Mouse (Mus musculus): ENCODE data around the gene Jade1. TPM values are rescaled to one million over a fixed set of nuclear protein-coding genes. Genes with fewer than 3 reads are reported as not detected.
A peak's percentile ranks its signal among the peaks of the same experiment; 100 is the strongest.

Gene Jade1
- polyA plus RNA-seq, 1 experiment from 2014 or later, result 9.0 TPM

GRCm38 (mm10) chr3:41592805-41593204 is 37.3 kb downstream of the Jade1 start:
- WGBS, result 87% methylated on average over 7 of the region's 7 CpGs
- H3K4me1 ChIP-seq (replicated peaks; ENCODE audit: control insufficient read depth, insufficient read depth), result no peaks in the 10 kb centered on the region
- H3K4me2 ChIP-seq (replicated peaks; ENCODE audit: low read depth), result no peak overlapping the region
- DNase-seq (ENCODE audit: low spot score), result no peak
- peaks cover 6% of the 10 kb centered on the region; the same call in 1 of the 2 replicates for H3K36me3 ChIP-seq (ENCODE audit: control insufficient read depth, insufficient read depth, low read length)
- H3K9ac ChIP-seq (ENCODE audit: low read length), result no peak overlapping the region
- H3K27ac ChIP-seq (replicated peaks), result no peak overlapping the region
- TF ChIP-seq CTCF (IDR thresholded peaks at IDR 0.05; ENCODE audit: low read depth) (no peak), EP300 (optimal IDR thresholded peaks at IDR 0.05) (no peak)
- ATAC-seq (ENCODE audit: low FRiP score, low TSS enrichment), result no peak
- no peaks in the 10 kb centered on the region for H3K9me3 ChIP-seq (ENCODE audit: control insufficient read depth, low read length)
- H3K4me3 ChIP-seq (ENCODE audit: low read depth, low read length), result no peak overlapping the region
- H3K27me3 ChIP-seq (ENCODE audit: control insufficient read depth, insufficient read depth, low read length), result no peaks in the 10 kb centered on the region

GRCm38 (mm10) chr3:41594097-41594879 is 38.8 kb downstream of the Jade1 start:
- Histone ChIP-seq H3K9ac (ENCODE audit: low read length) (no peak overlapping the region), H3K36me3 (ENCODE audit: control insufficient read depth, insufficient read depth, low read length) (peaks cover 6% of the 10 kb centered on the region), H3K27me3 (ENCODE audit: control insufficient read depth, insufficient read depth, low read length) (no peaks in the 10 kb centered on the region), H3K9me3 (ENCODE audit: control insufficient read depth, low read length) (no peaks in the 10 kb centered on the region), H3K4me1 (replicated peaks; ENCODE audit: control insufficient read depth, insufficient read depth) (no peaks in the 10 kb centered on the region), H3K27ac (replicated peaks) (no peak overlapping the region), H3K4me2 (replicated peaks; ENCODE audit: low read depth) (no peak overlapping the region), H3K4me3 (ENCODE audit: low read depth, low read length) (no peak overlapping the region)
- ATAC-seq (ENCODE audit: low FRiP score, low TSS enrichment) (peak; percentile 47; the same call in 1 of the 2 replicates), DNase-seq (ENCODE audit: low spot score) (no peak)
- WGBS, result 80% methylated on average over 9 of the region's 9 CpGs
- TF ChIP-seq CTCF (IDR thresholded peaks at IDR 0.05; ENCODE audit: low read depth) (no peak), EP300 (optimal IDR thresholded peaks at IDR 0.05) (no peak)

GRCm38 (mm10) chr3:41595010-41595409 is 39.5 kb downstream of the Jade1 start:
- ATAC-seq (ENCODE audit: low FRiP score, low TSS enrichment), result no peak
- H3K27me3 ChIP-seq (ENCODE audit: control insufficient read depth, insufficient read depth, low read length), result no peaks in the 10 kb centered on the region
- no peak for TF ChIP-seq EP300 (optimal IDR thresholded peaks at IDR 0.05)
- TF ChIP-seq CTCF (IDR thresholded peaks at IDR 0.05; ENCODE audit: low read depth), result no peak
- H3K4me3 ChIP-seq (ENCODE audit: low read depth, low read length), result no peak overlapping the region
- DNase-seq (ENCODE audit: low spot score), result no peak
- H3K9me3 ChIP-seq (ENCODE audit: control insufficient read depth, low read length), result no peaks in the 10 kb centered on the region
- no peaks in the 10 kb centered on the region for H3K4me1 ChIP-seq (replicated peaks; ENCODE audit: control insufficient read depth, insufficient read depth)
- no peak overlapping the region for H3K9ac ChIP-seq (ENCODE audit: low read length)
- 92% methylated on average over 4 of the region's 4 CpGs for WGBS
- peaks cover 6% of the 10 kb centered on the region for H3K36me3 ChIP-seq (ENCODE audit: control insufficient read depth, insufficient read depth, low read length)
- H3K27ac ChIP-seq (replicated peaks), result no peak overlapping the region
- H3K4me2 ChIP-seq (replicated peaks; ENCODE audit: low read depth), result no peak overlapping the region

GRCm38 (mm10) chr3:41597036-41597435 is 41.5 kb downstream of the Jade1 start:
- no peaks in the 10 kb centered on the region for H3K9me3 ChIP-seq (ENCODE audit: control insufficient read depth, low read length)
- no peaks in the 10 kb centered on the region for H3K27me3 ChIP-seq (ENCODE audit: control insufficient read depth, insufficient read depth, low read length)
- H3K9ac ChIP-seq (ENCODE audit: low read length), result no peak overlapping the region
- no peaks in the 10 kb centered on the region for H3K4me1 ChIP-seq (replicated peaks; ENCODE audit: control insufficient read depth, insufficient read depth)
- 91% methylated on average over 8 of the region's 8 CpGs for WGBS
- no peak overlapping the region for H3K27ac ChIP-seq (replicated peaks)
- TF ChIP-seq CTCF (IDR thresholded peaks at IDR 0.05; ENCODE audit: low read depth), result no peak
- peaks cover 6% of the 10 kb centered on the region for H3K36me3 ChIP-seq (ENCODE audit: control insufficient read depth, insufficient read depth, low read length)
- no peak for ATAC-seq (ENCODE audit: low FRiP score, low TSS enrichment)
- DNase-seq (ENCODE audit: low spot score), result no peak
- no peak overlapping the region for H3K4me3 ChIP-seq (ENCODE audit: low read depth, low read length)
- no peak overlapping the region for H3K4me2 ChIP-seq (replicated peaks; ENCODE audit: low read depth)

GRCm38 (mm10) chr3:41598412-41598811 is 42.9 kb downstream of the Jade1 start:
- no peaks in the 10 kb centered on the region for H3K4me1 ChIP-seq (replicated peaks; ENCODE audit: control insufficient read depth, insufficient read depth)
- 88% methylated on average over 9 of the region's 9 CpGs for WGBS
- TF ChIP-seq CTCF (IDR thresholded peaks at IDR 0.05; ENCODE audit: low read depth) (no peak), EP300 (optimal IDR thresholded peaks at IDR 0.05) (no peak)

GRCm38 (mm10) chr3:41599226-41599625 is 43.7 kb downstream of the Jade1 start:
- ATAC-seq (ENCODE audit: low FRiP score, low TSS enrichment), result no peak; the same call in 1 of the 2 replicates
- Histone ChIP-seq H3K4me2 (replicated peaks; ENCODE audit: low read depth) (no peak overlapping the region), H3K9ac (ENCODE audit: low read length) (no peak overlapping the region), H3K27me3 (ENCODE audit: control insufficient read depth, insufficient read depth, low read length) (no peaks in the 10 kb centered on the region), H3K36me3 (ENCODE audit: control insufficient read depth, insufficient read depth, low read length) (peaks cover 6% of the 10 kb centered on the region), H3K27ac (replicated peaks) (no peak overlapping the region), H3K4me3 (ENCODE audit: low read depth, low read length) (no peak overlapping the region), H3K9me3 (ENCODE audit: control insufficient read depth, low read length) (no peaks in the 10 kb centered on the region), H3K4me1 (replicated peaks; ENCODE audit: control insufficient read depth, insufficient read depth) (no peaks in the 10 kb centered on the region)
- 85% methylated on average over 10 of the region's 10 CpGs for WGBS
- TF ChIP-seq CTCF (IDR thresholded peaks at IDR 0.05; ENCODE audit: low read depth) (no peak), EP300 (optimal IDR thresholded peaks at IDR 0.05) (no peak)
- no peak for DNase-seq (ENCODE audit: low spot score)

More at GRCm38 (mm10) chr3:41598412-41598811, 42.9 kb downstream of the Jade1 start:
- Histone ChIP-seq H3K27ac (replicated peaks) (no peak overlapping the region), H3K4me2 (replicated peaks; ENCODE audit: low read depth) (no peak overlapping the region), H3K9ac (ENCODE audit: low read length) (no peak overlapping the region), H3K27me3 (ENCODE audit: control insufficient read depth, insufficient read depth, low read length) (no peaks in the 10 kb centered on the region), H3K4me3 (ENCODE audit: low read depth, low read length) (no peak overlapping the region), H3K36me3 (ENCODE audit: control insufficient read depth, insufficient read depth, low read length) (peaks cover 6% of the 10 kb centered on the region), H3K9me3 (ENCODE audit: control insufficient read depth, low read length) (no peaks in the 10 kb centered on the region)
- ATAC-seq (ENCODE audit: low FRiP score, low TSS enrichment) (no peak), DNase-seq (ENCODE audit: low spot score) (no peak)

Data from stomach, postnatal 0 days (tissue).